Mouse (Mus musculus) forebrain, embryonic 15.5 days (tissue): Measurements from ENCODE around the gene Elovl3. TPM values are rescaled to one million over a fixed set of nuclear protein-coding genes. Genes with fewer than 3 reads are reported as not detected.

Experiments used
- ATAC-seq: fragments of 200-750 bp; cut with Nextera tagmentation; replicated peaks from 2 replicates; pipeline ENCODE4 v1.8.0; 2017; ENCODE audit warnings: mild to moderate bottlenecking, moderate TSS enrichment, moderate library complexity
- H3K27ac ChIP-seq: fragments of 300-500 bp; sonication (generic); replicated peaks from 2 replicates; pipeline ENCODE4 v1.5.1; 2015; ENCODE audit warnings: mild to moderate bottlenecking, inconsistent platforms
- H3K27me3 ChIP-seq: fragments of 300-500 bp; sonication (generic); 2 replicates; pipeline ENCODE4 v1.6.1; 2015; ENCODE audit warnings: inconsistent platforms
- H3K36me3 ChIP-seq: fragments of 300-500 bp; sonication (generic); 2 replicates; pipeline ENCODE4 v1.6.1; 2015; ENCODE audit warnings: mild to moderate bottlenecking, inconsistent platforms
- H3K4me1 ChIP-seq: fragments of 300-500 bp; sonication (generic); 2 replicates; pipeline ENCODE4 v1.6.1; 2015; ENCODE audit warnings: inconsistent platforms
- H3K4me2 ChIP-seq: fragments of 300-500 bp; sonication (generic); replicated peaks from 2 replicates; pipeline ENCODE4 v1.6.1; 2015; ENCODE audit warnings: mild to moderate bottlenecking, inconsistent platforms
- H3K4me3 ChIP-seq: fragments of 300-500 bp; sonication (generic); 2 replicates; pipeline ENCODE4 v1.5.1; 2015; ENCODE audit warnings: mild to moderate bottlenecking, inconsistent platforms
- H3K9ac ChIP-seq: fragments of 300-500 bp; sonication (generic); replicated peaks from 2 replicates; pipeline ENCODE4 v1.6.1; 2015; ENCODE audit warnings: mild to moderate bottlenecking, inconsistent platforms
- H3K9me3 ChIP-seq: fragments of 300-500 bp; sonication (generic); 2 replicates; pipeline ENCODE4 v1.6.1; 2016; ENCODE audit warnings: inconsistent platforms
- WGBS: fragments of 180-500 bp; shearing (Covaris S2); methylation state at CpG from one replicate; pipeline ENCODE4 v1.1.7; 2015; ENCODE audit warnings: mixed read lengths; 5-methylcytosine and 5-hydroxymethylcytosine counted together
- polyA plus RNA-seq: library from polyadenylated mRNA; unstranded; fragments of >200 nt; fragmentation: Nextera tagmentation; extraction: Ambion mirVana; gene quantifications from 2 replicates; pipeline ENCODE4 v1.2.1, GENCODE M21; 2015

The Elovl3 gene
- polyA plus RNA-seq, 1 experiment from 2014 or later: not detected

DNA sequence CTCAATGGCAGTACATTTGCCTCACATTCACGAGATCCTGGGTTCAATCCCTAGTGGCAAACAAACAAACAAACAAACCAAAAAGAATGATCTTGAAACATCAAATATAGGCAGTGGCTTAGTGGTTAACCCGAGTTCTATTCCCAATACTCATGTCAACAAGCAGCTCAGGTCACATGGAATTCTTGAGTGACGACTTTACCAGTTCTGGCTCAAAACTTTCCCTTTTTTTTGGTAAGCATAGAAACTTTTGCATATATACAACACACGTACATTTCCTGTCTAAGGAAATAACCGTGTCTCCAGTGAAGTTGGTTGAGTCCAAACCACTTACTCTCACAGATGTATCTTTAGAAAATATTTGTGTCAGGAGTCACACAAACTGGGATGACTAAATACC lies 40.8 kb downstream of the Elovl3 start:
- ATAC-seq: no peak
- Histone ChIP-seq H3K9me3 (no peaks in the 10 kb centered on the region), H3K27ac (no peak overlapping the region), H3K36me3 (peaks cover 13% of the 10 kb centered on the region), H3K4me3 (no peak overlapping the region), H3K4me2 (no peak overlapping the region), H3K4me1 (peaks cover 7% of the 10 kb centered on the region), H3K9ac (no peak overlapping the region), H3K27me3 (no peaks in the 10 kb centered on the region)
- WGBS: 90% methylated on average over 5 of the region's 5 CpGs

DNA sequence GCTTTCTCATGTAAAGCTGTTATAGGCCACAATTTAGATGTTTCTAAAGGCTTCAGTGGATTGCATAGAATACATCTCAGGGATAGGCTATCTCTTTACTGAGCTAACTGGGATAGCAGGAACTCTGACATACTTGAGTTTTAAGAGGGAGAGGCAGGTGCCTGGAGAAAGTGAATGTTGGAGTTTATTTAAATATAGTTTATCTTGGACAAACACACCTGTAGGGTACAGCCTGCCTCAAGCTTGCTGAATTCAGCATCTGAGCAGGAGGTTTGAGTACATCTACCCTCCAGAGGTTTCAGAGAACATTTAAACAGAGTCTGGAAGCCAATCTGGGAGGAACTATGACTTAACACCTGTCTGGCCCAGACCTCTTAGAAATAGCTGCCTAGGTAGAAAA lies 43.5 kb downstream of the Elovl3 start:
- Histone ChIP-seq H3K27ac (no peak overlapping the region), H3K4me3 (no peak overlapping the region), H3K4me2 (no peak overlapping the region), H3K9me3 (no peaks in the 10 kb centered on the region), H3K9ac (no peak overlapping the region), H3K27me3 (no peaks in the 10 kb centered on the region), H3K4me1 (peaks cover 9% of the 10 kb centered on the region), H3K36me3 (peaks cover 13% of the 10 kb centered on the region)
- ATAC-seq: no peak

DNA sequence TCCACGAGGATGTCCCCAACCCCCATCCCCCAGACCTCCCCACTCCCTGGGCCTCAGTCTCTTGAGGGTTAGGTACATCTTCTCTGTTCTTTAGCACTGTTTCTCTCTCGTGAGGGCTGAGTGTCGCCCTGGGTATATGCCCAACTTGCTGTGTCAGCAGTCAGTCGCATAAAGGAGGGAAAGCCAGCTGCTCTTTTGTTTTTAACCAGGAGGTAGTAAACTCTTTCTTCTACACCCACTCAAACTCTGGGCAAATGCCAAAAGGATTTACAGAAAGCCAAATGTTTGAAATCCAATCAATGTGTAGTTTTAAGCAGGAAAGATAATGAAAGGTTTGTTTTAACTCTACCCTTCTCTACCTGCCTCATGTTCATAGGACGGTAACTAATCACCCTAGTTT lies 45.3 kb downstream of the Elovl3 start:
- Histone ChIP-seq H3K36me3 (peaks cover 4% of the 10 kb centered on the region; the same call in 1 of the 2 replicates), H3K4me1 (peaks cover 9% of the 10 kb centered on the region), H3K27me3 (no peaks in the 10 kb centered on the region), H3K4me3 (no peak overlapping the region), H3K9me3 (no peaks in the 10 kb centered on the region), H3K27ac (no peak overlapping the region; the same call in 1 of the 2 replicates), H3K9ac (no peak overlapping the region), H3K4me2 (no peak overlapping the region)
- no peak for ATAC-seq
- WGBS: 22% methylated on average over 5 of the region's 5 CpGs

DNA sequence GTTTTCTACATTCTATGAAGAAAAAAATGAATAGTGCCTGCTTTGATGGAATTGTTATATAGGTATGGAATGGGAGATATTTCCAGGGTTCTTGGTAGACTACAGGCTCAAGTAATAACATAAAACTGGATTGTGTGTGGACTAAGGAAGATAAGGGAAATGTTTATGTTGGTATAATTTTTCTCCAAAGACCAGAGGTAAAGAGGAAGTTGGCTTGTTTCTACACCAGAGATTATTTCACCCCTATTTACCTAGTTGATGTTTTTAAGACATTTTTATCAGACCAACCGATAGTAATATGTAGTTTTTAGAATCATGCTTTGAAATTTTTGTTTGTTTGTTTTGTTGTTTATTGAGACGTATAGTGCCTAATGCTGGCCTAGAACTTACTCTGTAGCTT lies 48.6 kb downstream of the Elovl3 start:
- Histone ChIP-seq H3K27me3 (no peaks in the 10 kb centered on the region), H3K9me3 (no peaks in the 10 kb centered on the region), H3K4me3 (no peak overlapping the region), H3K4me2 (no peak overlapping the region), H3K9ac (no peak overlapping the region), H3K27ac (no peak overlapping the region), H3K4me1 (peaks cover 9% of the 10 kb centered on the region), H3K36me3 (no peaks in the 10 kb centered on the region; the same call in 1 of the 2 replicates)
- WGBS: 91% methylated on average over 2 of the region's 2 CpGs
- no peak for ATAC-seq

DNA sequence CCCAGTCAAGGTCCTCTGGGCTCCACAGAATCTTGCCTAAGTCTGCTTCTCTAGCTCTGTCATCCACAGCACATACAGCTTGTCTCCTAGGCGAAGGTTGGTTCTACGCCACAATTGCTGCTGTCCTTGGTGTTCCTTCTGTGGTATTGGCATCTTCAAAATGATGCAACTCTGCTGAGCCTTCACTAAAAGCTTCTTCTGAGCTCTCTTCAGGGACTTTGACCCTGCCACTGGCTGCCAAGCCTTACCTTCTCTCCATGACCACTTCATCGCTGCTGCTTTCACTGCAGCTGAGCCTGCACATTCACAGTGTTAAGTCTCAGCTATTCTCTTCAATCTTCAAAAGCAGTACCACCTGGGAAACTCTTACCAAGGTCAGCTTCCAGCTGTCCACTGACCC lies 50.5 kb downstream of the Elovl3 start:
- peaks cover 3% of the 10 kb centered on the region; the same call in 1 of the 2 replicates for H3K4me1 ChIP-seq
- no peak overlapping the region for H3K4me3 ChIP-seq
- no peak overlapping the region for H3K27ac ChIP-seq
- WGBS: 91% methylated on average over 3 of the region's 3 CpGs
- no peak overlapping the region for H3K4me2 ChIP-seq
- H3K27me3 ChIP-seq: no peaks in the 10 kb centered on the region
- no peak for ATAC-seq
- no peak overlapping the region for H3K9ac ChIP-seq
- H3K36me3 ChIP-seq: no peaks in the 10 kb centered on the region; the same call in 1 of the 2 replicates
- H3K9me3 ChIP-seq: no peaks in the 10 kb centered on the region

Other genes starting within 250 kb of the Elovl3 start
- gene Armh3, start 133.4 kb upstream of the Elovl3 start, polyA plus RNA-seq: 22.8 and 24.7 TPM in 2 replicates
- gene Hps6, start 128.4 kb upstream of the Elovl3 start, polyA plus RNA-seq: 2.9 and 3.4 TPM in 2 replicates
- gene Pprc1, start 87.0 kb upstream of the Elovl3 start, polyA plus RNA-seq: 17.8 and 20.1 TPM in 2 replicates
- 131 TPM in 2 replicates for gene Ldb1, start 86.7 kb upstream of the Elovl3 start, polyA plus RNA-seq
- 77.4 and 86.3 TPM in 2 replicates for gene Nolc1, start 56.0 kb upstream of the Elovl3 start, polyA plus RNA-seq
- gene Pitx3, start 16.4 kb downstream of the Elovl3 start, polyA plus RNA-seq: not detected in 2 replicates
- gene Gbf1, start 20.6 kb downstream of the Elovl3 start, polyA plus RNA-seq: 65.6 and 71.3 TPM in 2 replicates
- 1.9 and 2.2 TPM in 2 replicates for gene Nfkb2, start 172.4 kb downstream of the Elovl3 start, polyA plus RNA-seq
- 78.2 and 79.9 TPM in 2 replicates for gene Psd, start 195.3 kb downstream of the Elovl3 start, polyA plus RNA-seq
- 37.5 and 40.2 TPM in 2 replicates for gene Fbxl15, start 196.3 kb downstream of the Elovl3 start, polyA plus RNA-seq
- 351 and 362 TPM in 2 replicates for gene Cuedc2, start 206.8 kb downstream of the Elovl3 start, polyA plus RNA-seq
- gene Mfsd13a, start 209.2 kb downstream of the Elovl3 start, polyA plus RNA-seq: 8.7 and 9.3 TPM in 2 replicates
- gene 2310034G01Rik, start 218.4 kb downstream of the Elovl3 start, polyA plus RNA-seq: 2.5 and 2.6 TPM in 2 replicates